8 mouse cellular contexts compared by ENCODE assay signal in the genomic region with DNA sequence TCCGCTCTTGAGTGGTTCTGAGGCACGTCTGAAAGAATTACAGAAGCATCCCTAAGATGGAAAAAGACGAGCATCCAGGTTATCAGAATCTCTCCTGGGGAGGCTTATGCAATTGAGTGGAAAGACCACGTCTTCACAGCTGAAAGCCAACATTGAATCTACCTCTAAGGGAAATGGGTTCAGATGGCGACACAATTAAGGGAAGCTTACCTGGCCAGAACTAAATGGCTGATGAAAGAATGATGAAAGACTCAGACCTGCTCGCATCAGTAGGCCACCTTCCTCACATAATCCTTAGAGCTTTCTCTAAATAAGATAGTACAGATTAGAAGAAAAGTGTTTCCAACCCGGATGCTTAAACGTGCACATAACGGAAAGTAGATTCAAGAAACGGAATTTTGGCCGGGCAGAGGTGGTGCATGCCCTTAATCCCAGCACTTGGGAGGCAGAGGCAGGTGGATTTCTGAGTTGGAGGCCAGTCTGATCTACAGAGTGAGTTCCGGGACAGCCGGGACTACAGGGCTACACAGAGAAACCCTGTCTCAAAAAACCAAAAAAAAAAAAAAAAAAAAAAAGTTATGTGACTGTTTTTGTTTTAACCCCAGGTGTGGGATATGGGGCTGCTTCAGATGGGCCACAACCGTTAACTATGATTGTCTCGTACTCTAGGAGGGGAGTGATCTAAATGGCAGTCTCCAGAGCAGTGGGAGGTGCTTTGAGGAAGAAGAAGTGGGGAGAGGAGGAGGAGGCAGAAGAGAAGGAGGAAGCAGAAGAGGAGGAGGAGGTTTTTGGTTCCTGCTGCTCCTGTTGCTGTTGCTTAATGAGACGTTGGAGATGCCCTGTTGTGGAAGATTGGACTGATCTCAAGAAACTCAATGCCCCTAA. TPM values are rescaled to one million over a fixed set of nuclear protein-coding genes. Genes with fewer than 3 reads are reported as not detected.
DNase-seq lines count a peak whose midpoint lies in the region; ATAC-seq and TF ChIP-seq lines count a peak whose summit lies in the region.

No protein-coding gene starts in this region.

- H3K36me3 ChIP-seq in heart, embryonic 16.5 days (ENCODE audit: control insufficient read depth, insufficient read depth) = peaks cover 5% of the 10 kb centered on the region
- H3K36me3 ChIP-seq in MEL (ENCODE audit: control insufficient read depth in 1 of 2, insufficient read depth in 2 of 2, low read length in 2 of 2) = peaks cover 2 to 59% of the 10 kb centered on the region in 2 experiments; a peak in 3 of 4 replicates
- peaks cover 4% of the 10 kb centered on the region; the same call in 1 of the 2 replicates for H3K36me3 ChIP-seq in forebrain, embryonic 15.5 days
- peaks cover 4% of the 10 kb centered on the region; the same call in 1 of the 2 replicates for H3K36me3 ChIP-seq in liver, embryonic 13.5 days
- H3K36me3 ChIP-seq in stomach, embryonic 15.5 days = no peaks in the 10 kb centered on the region

- no peaks in the 10 kb centered on the region for H3K27me3 ChIP-seq in heart, embryonic 16.5 days (ENCODE audit: control insufficient read depth, insufficient read depth, low read length)
- no peaks in the 10 kb centered on the region for H3K27me3 ChIP-seq in MEL (ENCODE audit: control insufficient read depth in 1 of 2, insufficient read depth in 2 of 2, low read length in 2 of 2)
- no peaks in the 10 kb centered on the region for H3K27me3 ChIP-seq in forebrain, embryonic 15.5 days
- H3K27me3 ChIP-seq in liver, embryonic 13.5 days = no peaks in the 10 kb centered on the region
- no peaks in the 10 kb centered on the region for H3K27me3 ChIP-seq in stomach, embryonic 15.5 days (replicated peaks)

- TF ChIP-seq RAD21 in MEL (IDR thresholded peaks at IDR 0.05; ENCODE audit: low read depth, low read length) = no peak; the same call in 1 of the 2 replicates

- H3K9ac ChIP-seq in heart, embryonic 16.5 days (ENCODE audit: low read length) = peak overlapping the region; percentile 95
- H3K9ac ChIP-seq in MEL (ENCODE audit: control insufficient read depth, low read depth, low read length, poor library complexity, severe bottlenecking) = peak overlapping the region; percentile 97
- peak overlapping the region; percentile 86 for H3K9ac ChIP-seq in forebrain, embryonic 15.5 days (replicated peaks)
- H3K9ac ChIP-seq in liver, embryonic 13.5 days = peak overlapping the region; percentile 96
- peak overlapping the region; percentile 50 for H3K9ac ChIP-seq in stomach, embryonic 15.5 days

- peaks cover 10% of the 10 kb centered on the region for H3K4me1 ChIP-seq in heart, embryonic 16.5 days (ENCODE audit: control insufficient read depth, insufficient read depth, low read length)
- H3K4me1 ChIP-seq in MEL (ENCODE audit: control insufficient read depth in 1 of 2, insufficient read depth in 2 of 2, low read length in 2 of 2) = peaks cover 44 to 45% of the 10 kb centered on the region in 2 experiments
- H3K4me1 ChIP-seq in forebrain, embryonic 15.5 days = peaks cover 34% of the 10 kb centered on the region
- peaks cover 73% of the 10 kb centered on the region for H3K4me1 ChIP-seq in liver, embryonic 13.5 days (replicated peaks)
- peaks cover 9% of the 10 kb centered on the region; the same call in 1 of the 2 replicates for H3K4me1 ChIP-seq in stomach, embryonic 15.5 days

- H3K9me3 ChIP-seq in heart, embryonic 16.5 days (replicated peaks; ENCODE audit: control insufficient read depth, low read length) = no peaks in the 10 kb centered on the region
- H3K9me3 ChIP-seq in MEL (replicated peaks; ENCODE audit: insufficient read depth, low read length) = no peaks in the 10 kb centered on the region
- no peaks in the 10 kb centered on the region for H3K9me3 ChIP-seq in forebrain, embryonic 15.5 days
- H3K9me3 ChIP-seq in liver, embryonic 13.5 days (replicated peaks) = no peaks in the 10 kb centered on the region
- no peaks in the 10 kb centered on the region for H3K9me3 ChIP-seq in stomach, embryonic 15.5 days

- peak in 1 of 2 experiments; percentile 52; a peak in 2 of 4 replicates for TF ChIP-seq EP300 in MEL (IDR thresholded peaks at IDR 0.05; ENCODE audit: low read depth in 1 of 2, low read length in 2 of 2)

- TF ChIP-seq CTCF in MEL (IDR thresholded peaks at IDR 0.05 in 2 of 3, conservative IDR thresholded peaks at IDR 0.05 in 1 of 3; ENCODE audit: control insufficient read depth in 1 of 3, insufficient read depth in 1 of 3, low read depth in 2 of 3, low read length in 3 of 3, poor library complexity in 1 of 3, severe bottlenecking in 1 of 3) = no peak

- peak overlapping the region; percentile 95 for H3K4me3 ChIP-seq in heart, embryonic 16.5 days (ENCODE audit: low read length)
- H3K4me3 ChIP-seq in MEL (ENCODE audit: control insufficient read depth in 1 of 2, insufficient read depth in 1 of 2, low read depth in 2 of 2, low read length in 2 of 2) = peak overlapping the region; percentile 93 to 97
- peak overlapping the region; percentile 82 for H3K4me3 ChIP-seq in forebrain, embryonic 15.5 days
- H3K4me3 ChIP-seq in liver, embryonic 13.5 days (replicated peaks) = peak overlapping the region; percentile 95
- H3K4me3 ChIP-seq in stomach, embryonic 15.5 days (replicated peaks) = peak overlapping the region; percentile 70

- ATAC-seq in heart, embryonic 16.5 days (replicated peaks; ENCODE audit: extremely low read depth, insufficient read depth, low FRiP score) = no peak
- no peak; the same call in 1 of the 2 replicates for ATAC-seq in forebrain, embryonic 15.5 days (replicated peaks)
- ATAC-seq in liver, embryonic 13.5 days (ENCODE audit: low read depth) = peak; percentile 29
- ATAC-seq in stomach, embryonic 15.5 days (ENCODE audit: insufficient read depth, low FRiP score, low read depth) = no peak

- intact Hi-C loops in heart, postnatal 25 days (cut with DNase I) = loop anchor here (5.0 to 10.0 kb wide), 5 partner anchors 39 to 307 kb away; partner anchors contain the start of genes Dap and Ropn1l
- intact Hi-C loops in left cerebral cortex, postnatal 36 days (cut with DNase I) = loop anchor here (5.0 kb wide), 2 partner anchors 36 to 56 kb away; partner anchors contain the start of gene Cmbl

- peak; percentile 7 to 93; a peak in 2 of 4 replicates for TF ChIP-seq POLR2A in MEL (IDR thresholded peaks at IDR 0.05; ENCODE audit: control insufficient read depth in 1 of 2, insufficient read depth in 1 of 2, low read depth in 1 of 2, low read length in 2 of 2, poor library complexity in 1 of 2)

- 14% methylated on average over 16 of the region's 16 CpGs for WGBS in heart, embryonic 16.5 days
- WGBS in forebrain, embryonic 15.5 days = 20% methylated on average over 16 of the region's 16 CpGs
- 7% methylated on average over 16 of the region's 16 CpGs for whole genome bisulfite sequencing in liver, embryonic 13.5 days (ENCODE audit: insufficient replicate concordance)
- WGBS in stomach, embryonic 15.5 days = 18% methylated on average over 16 of the region's 16 CpGs

- no peak for DNase-seq in heart, postnatal 25 days (ENCODE audit: low spot score)
- peak; percentile 94 for DNase-seq in MEL (ENCODE audit: low read depth, low spot score)
- DNase-seq in liver, embryonic 13.5 days = no peak
- DNase-seq in left cerebral cortex, postnatal 36 days (ENCODE audit: low spot score in 2 of 2) = no peak
- no peak for DNase-seq in gastrocnemius, adult 18-20 months (ENCODE audit: low spot score)

- H3K4me2 ChIP-seq in heart, embryonic 16.5 days (ENCODE audit: low read depth, low read length) = peak overlapping the region; percentile 78
- peak overlapping the region; percentile 51 for H3K4me2 ChIP-seq in forebrain, embryonic 15.5 days (replicated peaks)
- peak overlapping the region; percentile 88 for H3K4me2 ChIP-seq in liver, embryonic 13.5 days
- H3K4me2 ChIP-seq in stomach, embryonic 15.5 days = peak overlapping the region; percentile 69

- H3K79me2 ChIP-seq in MEL (ENCODE audit: control insufficient read depth, insufficient read depth, low read length, poor library complexity) = peaks cover 46% of the 10 kb centered on the region

- H3K27ac ChIP-seq in heart, embryonic 16.5 days (ENCODE audit: low read length) = peak overlapping the region; percentile 97
- H3K27ac ChIP-seq in MEL (ENCODE audit: control insufficient read depth, low read depth, low read length) = peak overlapping the region; percentile 91
- peak overlapping the region; percentile 99 for H3K27ac ChIP-seq in forebrain, embryonic 15.5 days (replicated peaks)
- H3K27ac ChIP-seq in liver, embryonic 13.5 days = peak overlapping the region; percentile 94
- peak overlapping the region; percentile 96 for H3K27ac ChIP-seq in stomach, embryonic 15.5 days

TF ChIP-seq in MEL, 35 proteins besides CTCF, POLR2A, EP300 and RAD21 (continues in another document):
- TF ChIP-seq MXI1 (IDR thresholded peaks at IDR 0.05; ENCODE audit: low read depth, low read length) (peak; percentile 55; the same call in 1 of the 2 replicates), ZNF384 (IDR thresholded peaks at IDR 0.05; ENCODE audit: low read depth, low read length) (peak; percentile 69), MEF2A (IDR thresholded peaks at IDR 0.05; ENCODE audit: extremely low read depth, insufficient replicate concordance, low read depth, low read length, poor library complexity, severe bottlenecking) (no peak)

RNA-seq across cellular contexts. Expression of gene March6, which starts 0.8 kb away (rescaled TPM):
- 29.0 and 31.3 TPM in 2 replicates for polyA plus RNA-seq in heart, embryonic 16.5 days (2015; fragmentation: Nextera tagmentation; extraction: Ambion mirVana)
- 100 to 1,000 TPM; 100 to 111 TPM for total RNA-seq in heart, postnatal 25 days (2021)
- 37.9 and 42.8 TPM in 2 replicates for total RNA-seq in MEL (2012; rRNA removed)
- 100 to 1,000 TPM in 1 of 2 experiments, 10 to 100 TPM in 1; 62.5 to 114 TPM for polyA plus RNA-seq in MEL (2012; ENCODE audit: insufficient read depth in 1 of 2, insufficient read length in 2 of 2, low read depth in 1 of 2, low replicate concordance in 2 of 2, missing spikeins in 1 of 2)
- polyA plus RNA-seq in forebrain, embryonic 15.5 days (2015; fragmentation: Nextera tagmentation; extraction: Ambion mirVana) = 77.5 and 81.1 TPM in 2 replicates
- 12.7 and 16.2 TPM in 2 replicates for polyA plus RNA-seq in liver, embryonic 13.5 days (2015; fragmentation: Nextera tagmentation; extraction: Ambion mirVana)
- 25.6 and 27.3 TPM in 2 replicates for polyA plus RNA-seq in stomach, embryonic 15.5 days (2015; fragmentation: Nextera tagmentation; extraction: Ambion mirVana)
- 100 to 1,000 TPM; 192 to 199 TPM for total RNA-seq in left cerebral cortex, postnatal 36 days (2021)
- total RNA-seq in gastrocnemius, adult 18-20 months (2021) = 100 to 1,000 TPM; 135 to 145 TPM

RNA-seq across cellular contexts. Expression of gene Cmbl, which starts 33.5 kb away (rescaled TPM):
- polyA plus RNA-seq in heart, embryonic 16.5 days (2015; fragmentation: Nextera tagmentation; extraction: Ambion mirVana) = 10.9 and 12.2 TPM in 2 replicates
- 10 to 100 TPM; 28.0 to 31.2 TPM for total RNA-seq in heart, postnatal 25 days (2021)
- 0.31 TPM in 1 of 2 replicates, not detected in the other for total RNA-seq in MEL (2012; rRNA removed)
- polyA plus RNA-seq in MEL (2012; ENCODE audit: insufficient read depth in 1 of 2, insufficient read length in 2 of 2, low read depth in 1 of 2, low replicate concordance in 2 of 2, missing spikeins in 1 of 2) = under 1 TPM in 1 of 2 experiments, not detected in 1; 0.22 TPM
- 5.0 and 7.4 TPM in 2 replicates for polyA plus RNA-seq in forebrain, embryonic 15.5 days (2015; fragmentation: Nextera tagmentation; extraction: Ambion mirVana)
- 5.0 and 5.3 TPM in 2 replicates for polyA plus RNA-seq in liver, embryonic 13.5 days (2015; fragmentation: Nextera tagmentation; extraction: Ambion mirVana)
- 16.2 and 17.3 TPM in 2 replicates for polyA plus RNA-seq in stomach, embryonic 15.5 days (2015; fragmentation: Nextera tagmentation; extraction: Ambion mirVana)
- 10 to 100 TPM; 13.2 to 14.4 TPM for total RNA-seq in left cerebral cortex, postnatal 36 days (2021)
- 10 to 100 TPM; 42.9 to 67.0 TPM for total RNA-seq in gastrocnemius, adult 18-20 months (2021)
